In the genomic region with DNA sequence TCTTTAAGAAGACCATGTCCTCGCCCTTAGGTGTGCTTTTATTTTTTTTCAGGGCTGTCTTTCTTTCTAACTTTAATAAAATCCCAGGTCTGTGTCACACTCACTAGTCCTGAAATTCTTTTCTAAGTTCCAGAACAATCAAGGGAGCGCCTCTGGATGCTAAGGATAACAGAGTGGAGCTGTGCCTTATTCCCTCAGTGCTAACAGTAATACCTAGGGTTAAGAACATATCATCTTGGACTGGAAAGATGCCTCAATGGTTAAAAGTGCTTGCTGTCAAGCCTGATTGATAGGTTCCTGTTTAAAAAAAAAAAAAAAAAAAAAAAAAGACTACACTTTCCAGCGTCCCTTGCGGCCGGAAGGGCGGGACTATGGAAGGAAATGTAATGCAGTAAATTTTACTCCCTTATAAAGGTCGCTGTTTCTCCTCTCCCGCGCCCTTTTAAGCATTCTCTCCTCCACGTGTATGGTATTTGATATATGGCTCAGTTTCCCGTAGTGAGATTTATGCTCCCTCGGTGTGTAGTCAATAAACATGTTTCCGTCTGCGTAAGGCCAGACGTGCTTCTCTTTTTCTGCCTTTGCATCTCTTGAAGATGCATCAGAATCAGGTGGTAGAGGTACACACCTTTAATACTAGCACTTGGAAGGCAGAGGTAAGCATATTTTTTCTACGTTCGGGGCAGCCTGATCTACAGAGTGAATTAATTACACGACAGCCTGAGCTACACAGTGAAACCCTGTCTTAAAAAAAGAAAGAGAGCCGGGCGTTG, we compare ENCODE assay signal across 8 mouse cellular contexts. TPM values are rescaled to one million over a fixed set of nuclear protein-coding genes. Genes with fewer than 3 reads are reported as not detected.
DNase-seq lines count a peak whose midpoint lies in the region; ATAC-seq and TF ChIP-seq lines count a peak whose summit lies in the region.

No protein-coding gene starts in this region.

- peak overlapping the region; percentile 55 for H3K9ac ChIP-seq in forebrain, postnatal 0 days
- peak overlapping the region; percentile 61 for H3K9ac ChIP-seq in hindbrain, embryonic 13.5 days

- no peaks in the 10 kb centered on the region for H3K9me3 ChIP-seq in forebrain, postnatal 0 days (ENCODE audit: low read length)
- no peaks in the 10 kb centered on the region for H3K9me3 ChIP-seq in hindbrain, embryonic 13.5 days

- peak overlapping the region; percentile 45 for H3K4me3 ChIP-seq in forebrain, postnatal 0 days (ENCODE audit: low read depth, low read length)
- peak overlapping the region; percentile 47 for H3K4me3 ChIP-seq in hindbrain, embryonic 13.5 days

- peak; percentile 95 for ATAC-seq in forebrain, postnatal 0 days
- peak; percentile 80 for ATAC-seq in hindbrain, embryonic 13.5 days (ENCODE audit: low FRiP score)

- peak overlapping the region; percentile 74 for H3K27ac ChIP-seq in forebrain, postnatal 0 days (ENCODE audit: low read depth, low read length)
- peak overlapping the region; percentile 74 for H3K27ac ChIP-seq in hindbrain, embryonic 13.5 days

- DNase-seq in MN1 (ENCODE audit: low spot score): peak; percentile 45
- DNase-seq in cerebellum, adult 18-20 months: peak; percentile 61 to 62
- peak; percentile 82 for DNase-seq in forebrain, postnatal 0 days
- DNase-seq in layer of hippocampus, postnatal 25 days (ENCODE audit: extremely low spot score in 1 of 2, low spot score in 1 of 2): peak; percentile 27 to 28
- peak; percentile 66 for DNase-seq in lung, postnatal 25 days (ENCODE audit: low spot score)
- peak; percentile 74 for DNase-seq in retina, postnatal 1 day
- peak; percentile 55 for DNase-seq in yolk sac, embryonic 10.5 days (ENCODE audit: low spot score)

- TF ChIP-seq CTCF in forebrain, postnatal 0 days (IDR thresholded peaks at IDR 0.05; ENCODE audit: low read depth): peak; percentile 42

- H3K4me2 ChIP-seq in forebrain, postnatal 0 days (ENCODE audit: low read depth): peak overlapping the region; percentile 44
- peak overlapping the region; percentile 49 for H3K4me2 ChIP-seq in hindbrain, embryonic 13.5 days

- 18% methylated on average over 20 of the region's 20 CpGs for WGBS in forebrain, postnatal 0 days
- 18% methylated on average over 20 of the region's 20 CpGs for WGBS in hindbrain, embryonic 13.5 days

- H3K36me3 ChIP-seq in forebrain, postnatal 0 days (ENCODE audit: insufficient read depth): no peaks in the 10 kb centered on the region
- H3K36me3 ChIP-seq in hindbrain, embryonic 13.5 days: no peaks in the 10 kb centered on the region

- no peaks in the 10 kb centered on the region for H3K4me1 ChIP-seq in forebrain, postnatal 0 days (ENCODE audit: insufficient read depth)
- H3K4me1 ChIP-seq in hindbrain, embryonic 13.5 days (replicated peaks): no peaks in the 10 kb centered on the region

- H3K27me3 ChIP-seq in forebrain, postnatal 0 days (ENCODE audit: insufficient read depth, low read length): no peaks in the 10 kb centered on the region
- no peaks in the 10 kb centered on the region for H3K27me3 ChIP-seq in hindbrain, embryonic 13.5 days

RNA-seq across cellular contexts. Expression of a gene that starts 14.1 kb away (rescaled TPM):
- 23.9 and 28.5 TPM in 2 replicates for total RNA-seq in forebrain, postnatal 0 days (2014; rRNA removed)
- polyA plus RNA-seq in forebrain, postnatal 0 days (2015; fragmentation: Nextera tagmentation; extraction: Ambion mirVana): 47.8 and 60.9 TPM in 2 replicates
- 44.6 and 49.3 TPM in 2 replicates for polyA plus RNA-seq in hindbrain, embryonic 13.5 days (2015; fragmentation: Nextera tagmentation; extraction: Ambion mirVana)
- total RNA-seq in layer of hippocampus, postnatal 25 days (2021): 10 to 100 TPM; 33.5 to 39.0 TPM

Comparison
In these comparisons a context has a peak if more than half of its experiments do, and no peak if none do; other contexts are left out.
1. Peak in every context shown above with its lines: DNase-seq, ATAC-seq, H3K4me3 ChIP-seq and H3K27ac ChIP-seq.
2. DNase-seq: peak in every context shown above with its lines; median percentile 82 in forebrain, postnatal 0 days; 74 in retina, postnatal 1 day; 66 in lung, postnatal 25 days; 62 in cerebellum, adult 18-20 months; 55 in yolk sac, embryonic 10.5 days; 45 in MN1; 28 in layer of hippocampus, postnatal 25 days.